Mouse (Mus musculus): ENCODE results near the gene Agt.

Gene Agt

DNA sequence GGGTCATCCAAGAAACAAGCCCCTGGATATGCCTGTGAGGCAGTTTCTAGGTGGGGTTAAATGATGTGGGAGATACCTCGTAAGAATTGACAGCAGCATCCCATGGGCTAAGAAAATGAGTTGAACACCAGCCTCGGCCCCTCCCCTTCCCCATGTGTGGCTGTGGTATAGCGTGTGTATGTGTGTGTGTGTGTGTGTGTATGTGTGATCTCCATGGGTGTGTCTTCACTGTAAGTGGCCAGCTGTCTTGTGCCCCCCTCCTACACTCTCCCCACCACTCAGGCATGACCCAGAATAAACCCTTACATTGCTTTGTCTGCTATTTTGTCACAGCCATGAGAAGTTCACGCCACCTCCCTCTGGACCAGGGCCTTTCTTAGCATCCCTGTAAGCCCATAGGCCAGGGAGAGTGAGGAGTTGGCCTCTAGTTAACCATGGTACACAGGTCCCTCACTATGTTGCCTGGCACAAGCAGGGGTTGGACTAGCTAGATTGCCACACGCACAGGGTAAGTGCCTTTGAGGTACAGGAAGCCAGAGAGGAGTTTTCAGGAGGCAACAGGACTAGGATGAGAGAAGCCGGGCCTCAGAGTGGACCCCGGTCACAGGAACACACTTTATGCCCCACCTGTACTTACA, 14.3 kb downstream of the Agt start:
- no peak for DNase-seq (ENCODE audit: low spot score in 2 of 2)

- DNase-seq (ENCODE audit: low spot score in 2 of 2) = no peak
These were observed 18.4 kb downstream of the Agt start for GRCm38 (mm10) chr8:124551011-124551661.

DNA sequence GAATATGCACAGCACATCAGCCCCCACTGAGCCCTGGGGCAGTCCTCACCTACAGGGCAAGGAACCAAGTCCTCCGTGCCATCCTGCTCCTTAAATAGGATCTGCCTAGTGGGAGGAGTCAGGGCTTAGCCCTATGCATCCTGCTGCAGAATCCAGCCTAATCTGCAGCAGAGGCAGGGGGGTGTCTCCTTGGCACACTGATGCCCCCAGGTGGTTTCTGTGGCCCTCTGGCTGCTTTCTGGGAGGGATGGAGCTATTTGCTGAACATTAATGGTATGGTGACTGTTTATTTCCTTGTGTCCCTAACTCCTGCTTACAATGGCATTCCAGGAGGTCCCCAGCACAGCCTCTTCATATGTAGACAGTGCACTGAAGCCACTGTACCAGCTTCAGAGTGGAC, 21.3 kb downstream of the Agt start:
- no peak for DNase-seq (ENCODE audit: low spot score in 2 of 2)

DNA sequence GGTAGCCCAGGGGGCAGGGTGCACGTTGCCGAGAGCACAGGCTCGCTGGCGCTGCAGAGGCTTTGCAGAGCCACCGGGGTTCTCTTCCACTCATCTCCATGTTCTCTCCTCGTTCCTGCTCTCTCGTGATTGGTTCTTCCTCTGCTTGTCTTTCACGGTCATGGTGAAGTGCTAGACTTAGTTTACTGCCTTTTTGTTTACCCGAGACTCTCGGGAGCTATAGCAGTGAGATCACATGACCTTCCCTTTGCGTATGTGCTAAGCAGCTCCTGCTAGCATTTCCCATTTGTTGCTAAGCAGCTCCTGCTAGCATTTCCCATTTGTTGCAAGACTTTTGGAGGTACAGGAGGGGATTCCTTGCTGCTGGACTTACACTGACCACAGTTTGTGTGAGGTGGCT, 22.2 kb downstream of the Agt start:
- no peak for DNase-seq (ENCODE audit: low spot score in 2 of 2)

- no peak for DNase-seq (ENCODE audit: low spot score in 2 of 2)
These were observed 22.7 kb downstream of the Agt start for GRCm38 (mm10) chr8:124546815-124547214.

GRCm38 (mm10) chr8:124546371-124546770, 23.1 kb downstream of the Agt start:
- DNase-seq (ENCODE audit: low spot score in 2 of 2) = no peak

DNA sequence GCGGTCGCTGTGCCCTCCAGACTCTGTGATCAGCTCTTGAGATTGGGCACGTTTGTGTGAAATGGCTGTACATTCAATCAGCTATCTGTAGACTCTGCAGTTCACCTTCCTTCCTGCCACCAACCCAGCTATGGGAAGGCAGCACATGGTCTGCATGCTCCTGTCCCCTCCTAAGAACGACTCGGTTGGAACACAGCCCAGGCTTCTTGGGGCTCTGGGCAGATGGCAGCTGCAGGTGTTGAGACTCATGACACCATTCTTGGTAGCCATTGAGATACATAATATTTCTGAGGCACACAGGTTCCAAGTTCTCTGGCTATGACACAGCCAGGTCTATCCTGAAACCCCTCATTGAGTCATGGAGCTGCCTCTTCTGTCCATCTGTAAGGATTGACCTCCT, 26.2 kb downstream of the Agt start:
- no peak for DNase-seq (ENCODE audit: low spot score in 2 of 2)

GRCm38 (mm10) chr8:124542001-124542400, 27.5 kb downstream of the Agt start:
- DNase-seq (ENCODE audit: low spot score in 2 of 2) = no peak

GRCm38 (mm10) chr8:124540906-124541305, 28.6 kb downstream of the Agt start:
- no peak for DNase-seq (ENCODE audit: low spot score in 2 of 2)

DNA sequence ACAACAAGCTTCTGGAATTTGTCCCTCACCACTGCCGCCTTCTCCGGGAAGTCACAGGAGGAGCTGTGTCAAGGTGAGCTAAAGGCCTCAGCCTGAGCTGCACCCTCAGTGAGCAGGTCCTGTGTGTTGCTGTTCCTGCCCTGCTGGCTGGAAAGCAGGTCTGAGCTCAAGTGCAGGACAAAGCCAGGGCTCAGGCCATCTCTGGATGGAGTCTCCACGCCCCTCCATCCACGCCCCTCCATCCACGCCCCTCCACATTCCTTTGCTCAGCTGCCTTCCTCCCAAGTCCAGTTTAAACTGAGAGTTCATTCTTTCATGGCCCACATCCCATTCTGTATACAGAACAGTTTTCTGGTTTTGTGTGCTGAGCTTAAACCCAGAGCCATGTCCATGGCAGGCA, 34.1 kb downstream of the Agt start:
- no peak for DNase-seq (ENCODE audit: low spot score in 2 of 2)

- no peak for DNase-seq (ENCODE audit: low spot score in 2 of 2)
These were observed 36.9 kb downstream of the Agt start for GRCm38 (mm10) chr8:124532626-124533025.

- no peak for DNase-seq (ENCODE audit: low spot score in 2 of 2)
These were observed 38.5 kb downstream of the Agt start for GRCm38 (mm10) chr8:124530996-124531395.

- no peak for DNase-seq (ENCODE audit: low spot score in 2 of 2)
These were observed 39.0 kb downstream of the Agt start for GRCm38 (mm10) chr8:124530556-124530955.

DNA sequence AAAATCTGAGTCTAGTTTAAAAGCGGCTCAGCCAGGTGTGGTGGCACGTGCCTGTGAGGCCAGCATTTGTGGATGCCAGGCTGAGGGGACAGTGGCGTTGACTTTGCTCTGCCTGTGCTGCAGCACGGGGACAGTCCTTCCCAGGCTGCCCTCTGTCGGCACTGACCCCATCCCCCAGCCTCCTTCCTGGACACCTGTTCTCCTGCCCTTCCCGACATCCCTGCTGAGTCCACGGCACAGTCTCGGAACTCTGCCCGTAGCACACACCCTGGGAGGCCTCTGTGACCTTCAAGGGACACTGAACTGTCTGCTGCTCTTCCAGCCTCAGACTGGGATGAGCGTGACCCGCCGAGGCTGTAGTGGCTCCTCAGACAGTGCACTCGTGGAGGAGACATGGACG, 39.4 kb downstream of the Agt start:
- no peak for DNase-seq (ENCODE audit: low spot score in 2 of 2)

DNA sequence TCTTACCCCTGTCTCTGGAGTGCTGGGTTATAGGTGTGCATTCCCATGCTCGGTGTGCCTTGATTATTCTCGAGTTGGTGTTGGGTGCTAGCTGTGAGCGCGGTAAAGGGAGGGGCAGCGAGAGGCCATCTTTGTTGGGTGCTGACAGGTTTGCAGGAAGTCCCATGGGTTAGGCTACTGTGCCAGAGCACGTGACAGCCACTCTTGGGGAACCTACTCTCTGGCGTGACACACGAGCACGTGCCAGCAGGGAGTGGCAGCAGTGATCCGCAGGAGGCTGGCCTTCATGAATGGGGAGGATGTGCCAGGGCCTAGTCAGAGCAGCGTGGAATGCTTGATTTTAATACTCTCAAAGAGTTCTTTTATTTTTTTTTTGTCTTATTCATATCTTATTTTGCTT, 43.2 kb downstream of the Agt start:
- DNase-seq (ENCODE audit: low spot score in 2 of 2) = no peak

- no peak for DNase-seq (ENCODE audit: low spot score in 2 of 2)
These were observed 47.6 kb downstream of the Agt start for GRCm38 (mm10) chr8:124521946-124522345.

GRCm38 (mm10) chr8:124520249-124521080, 49.0 kb downstream of the Agt start, which contains the start of gene Cog2:
Gene Cog2 (plus strand): TSS chr8:124520767.
- DNase-seq (ENCODE audit: low spot score in 2 of 2) = peak; percentile 87 to 93

GRCm38 (mm10) chr8:124517142-124517541, 52.4 kb downstream of the Agt start:
- DNase-seq (ENCODE audit: low spot score in 2 of 2) = no peak

GRCm38 (mm10) chr8:124516525-124516924, 53.0 kb downstream of the Agt start:
- DNase-seq (ENCODE audit: low spot score in 2 of 2) = no peak

DNA sequence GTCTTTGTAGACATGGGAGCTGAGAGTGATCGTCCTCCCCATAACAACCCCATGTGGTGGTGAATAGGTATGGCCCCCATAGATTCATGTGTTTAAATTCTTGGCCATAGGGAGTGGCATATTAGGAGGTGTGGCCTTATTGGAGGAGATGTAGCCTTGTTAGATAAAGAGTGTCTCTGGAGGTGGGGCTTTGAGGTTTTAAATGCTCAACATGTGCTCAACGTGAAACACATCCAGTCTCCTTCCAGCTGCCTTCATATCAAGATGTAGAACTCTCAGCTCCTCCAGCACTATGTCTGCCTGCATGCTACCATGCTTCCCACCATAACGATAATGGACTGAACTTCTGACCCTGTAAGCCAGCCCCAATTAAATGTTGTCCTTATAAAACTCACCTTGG, 53.5 kb downstream of the Agt start:
- DNase-seq (ENCODE audit: low spot score in 2 of 2) = no peak

- DNase-seq (ENCODE audit: low spot score in 2 of 2) = no peak
These were observed 60.4 kb downstream of the Agt start for GRCm38 (mm10) chr8:124509156-124509555.

- no peak for DNase-seq (ENCODE audit: low spot score in 2 of 2)
These were observed 61.2 kb downstream of the Agt start for GRCm38 (mm10) chr8:124508321-124508695.

All from spleen, postnatal 4 days (tissue).